19 mouse cellular contexts compared by ENCODE assay signal in genomic region chr11:97463166-97463565, GRCm38 (mm10). TPM values are rescaled to one million over a fixed set of nuclear protein-coding genes. Genes with fewer than 3 reads are reported as not detected.
DNase-seq lines count a peak whose midpoint lies in the region; ATAC-seq and TF ChIP-seq lines count a peak whose summit lies in the region.
"Had no signal": no experiment of that assay in that cellular context is flagged by ENCODE, and none has a peak within 500 bp of the region (broad histone marks: within the 10 kb centered on the region; RNA-seq: fewer than 3 reads in every experiment).

No protein-coding gene starts in this region.

- 0 out of 2 replicates have a peak overlapping the region, but pooled peaks have one; percentile 8 for H3K9ac ChIP-seq in forebrain, embryonic 14.5 days (ENCODE audit: low read length)
- H3K9ac ChIP-seq in forebrain, embryonic 15.5 days (replicated peaks): no peak overlapping the region
- peak overlapping the region; percentile 15; the same call in 1 of the 2 replicates for H3K9ac ChIP-seq in hindbrain, embryonic 11.5 days (ENCODE audit: low read depth, low read length)
- no peak overlapping the region for H3K9ac ChIP-seq in hindbrain, embryonic 13.5 days
- H3K9ac ChIP-seq in ES-Bruce4 (ENCODE audit: low read depth, poor library complexity, severe bottlenecking): peak overlapping the region; percentile 53
- no peak overlapping the region for H3K9ac ChIP-seq in kidney, embryonic 15.5 days
- H3K9ac ChIP-seq: embryonic facial prominence, embryonic 12.5 days; forebrain, postnatal 0 days; heart, embryonic 13.5 days had no signal

- no peak for ATAC-seq in forebrain, embryonic 14.5 days
- no peak for ATAC-seq in forebrain, embryonic 15.5 days (replicated peaks)
- ATAC-seq in hindbrain, embryonic 11.5 days (ENCODE audit: low FRiP score): no peak
- ATAC-seq in hindbrain, embryonic 13.5 days (ENCODE audit: low FRiP score): no peak
- no peak for ATAC-seq in kidney, embryonic 15.5 days (replicated peaks; ENCODE audit: low FRiP score)
- ATAC-seq: activated CD4-positive, CD25-positive, alpha-beta regulatory T cell, adult 4 months; forebrain, postnatal 0 days; hindbrain, postnatal 0 days had no signal

- no peak overlapping the region for H3K4me3 ChIP-seq in forebrain, embryonic 14.5 days (ENCODE audit: low read depth, low read length)
- H3K4me3 ChIP-seq in forebrain, embryonic 15.5 days: no peak overlapping the region
- no peak overlapping the region for H3K4me3 ChIP-seq in hindbrain, embryonic 11.5 days (ENCODE audit: low read depth, low read length)
- no peak overlapping the region for H3K4me3 ChIP-seq in hindbrain, embryonic 13.5 days
- H3K4me3 ChIP-seq in ES-Bruce4 (ENCODE audit: low read depth, low read length): peak overlapping the region; percentile 70
- H3K4me3 ChIP-seq in embryonic facial prominence, embryonic 10.5 days: 0 out of 2 replicates have a peak overlapping the region, but pooled peaks have one; percentile 6
- no peak overlapping the region for H3K4me3 ChIP-seq in kidney, embryonic 15.5 days (replicated peaks)
- H3K4me3 ChIP-seq: embryonic facial prominence, embryonic 12.5 days; heart, embryonic 13.5 days had no signal

- no peak overlapping the region for H3K27ac ChIP-seq in forebrain, embryonic 14.5 days (ENCODE audit: low read depth, low read length)
- no peak overlapping the region for H3K27ac ChIP-seq in forebrain, embryonic 15.5 days (replicated peaks)
- no peak overlapping the region for H3K27ac ChIP-seq in hindbrain, embryonic 11.5 days (ENCODE audit: low read depth, low read length)
- no peak overlapping the region for H3K27ac ChIP-seq in hindbrain, embryonic 13.5 days
- no peak overlapping the region for H3K27ac ChIP-seq in ES-Bruce4 (ENCODE audit: insufficient read depth, low read length)
- no peak overlapping the region for H3K27ac ChIP-seq in embryonic facial prominence, embryonic 10.5 days (replicated peaks)
- no peak overlapping the region for H3K27ac ChIP-seq in kidney, embryonic 15.5 days
- H3K27ac ChIP-seq: embryonic facial prominence, embryonic 12.5 days; heart, embryonic 13.5 days; hindbrain, postnatal 0 days had no signal

- no peaks in the 10 kb centered on the region for H3K27me3 ChIP-seq in forebrain, embryonic 14.5 days (replicated peaks; ENCODE audit: control insufficient read depth, insufficient read depth, low read length)
- 0 out of 2 replicates have a peak, but pooled peaks cover 5% of the 10 kb centered on the region for H3K27me3 ChIP-seq in forebrain, embryonic 15.5 days
- H3K27me3 ChIP-seq in hindbrain, embryonic 11.5 days (ENCODE audit: control insufficient read depth, insufficient read depth, low read length): peaks cover 10% of the 10 kb centered on the region; the same call in 1 of the 2 replicates
- H3K27me3 ChIP-seq in hindbrain, embryonic 13.5 days: peaks cover 31% of the 10 kb centered on the region; the same call in 1 of the 2 replicates
- H3K27me3 ChIP-seq in ES-Bruce4 (ENCODE audit: control insufficient read depth, insufficient read depth, low read length, poor library complexity, severe bottlenecking): no peaks in the 10 kb centered on the region
- peaks cover 35% of the 10 kb centered on the region for H3K27me3 ChIP-seq in embryonic facial prominence, embryonic 10.5 days (replicated peaks; ENCODE audit: low read depth, poor library complexity, severe bottlenecking)
- no peaks in the 10 kb centered on the region for H3K27me3 ChIP-seq in kidney, embryonic 15.5 days
- H3K27me3 ChIP-seq: CH12.LX; heart, embryonic 13.5 days had no signal

- no peak for TF ChIP-seq POLR2A in ES-Bruce4 (IDR thresholded peaks at IDR 0.05; ENCODE audit: insufficient read depth, low read length)

- H3K9me3 ChIP-seq in forebrain, embryonic 14.5 days (replicated peaks; ENCODE audit: control insufficient read depth, low read length): no peaks in the 10 kb centered on the region
- H3K9me3 ChIP-seq in forebrain, embryonic 15.5 days: no peaks in the 10 kb centered on the region
- H3K9me3 ChIP-seq in hindbrain, embryonic 11.5 days (ENCODE audit: control insufficient read depth, low read length): no peaks in the 10 kb centered on the region
- no peaks in the 10 kb centered on the region for H3K9me3 ChIP-seq in hindbrain, embryonic 13.5 days
- H3K9me3 ChIP-seq in ES-Bruce4 (replicated peaks; ENCODE audit: control insufficient read depth, insufficient read depth, low read length, poor library complexity, severe bottlenecking): no peaks in the 10 kb centered on the region
- H3K9me3 ChIP-seq in embryonic facial prominence, embryonic 10.5 days: no peaks in the 10 kb centered on the region
- H3K9me3 ChIP-seq in kidney, embryonic 15.5 days (replicated peaks): no peaks in the 10 kb centered on the region
- H3K9me3 ChIP-seq: embryonic facial prominence, embryonic 12.5 days; heart, embryonic 13.5 days had no signal

- no peak for TF ChIP-seq EP300 in ES-Bruce4 (IDR thresholded peaks at IDR 0.05; ENCODE audit: insufficient read depth, low read depth, low read length)

- no peaks in the 10 kb centered on the region for H3K4me1 ChIP-seq in forebrain, embryonic 14.5 days (ENCODE audit: control insufficient read depth, insufficient read depth, low read length)
- H3K4me1 ChIP-seq in forebrain, embryonic 15.5 days: no peaks in the 10 kb centered on the region
- H3K4me1 ChIP-seq in hindbrain, embryonic 11.5 days (replicated peaks; ENCODE audit: control insufficient read depth, insufficient read depth, low read length): no peaks in the 10 kb centered on the region
- peaks cover 4% of the 10 kb centered on the region; the same call in 1 of the 2 replicates for H3K4me1 ChIP-seq in hindbrain, embryonic 13.5 days (replicated peaks)
- H3K4me1 ChIP-seq in ES-Bruce4 (ENCODE audit: control insufficient read depth, insufficient read depth, low read length): no peaks in the 10 kb centered on the region
- peaks cover 9% of the 10 kb centered on the region; the same call in 1 of the 2 replicates for H3K4me1 ChIP-seq in embryonic facial prominence, embryonic 10.5 days
- no peaks in the 10 kb centered on the region; the same call in 1 of the 2 replicates for H3K4me1 ChIP-seq in kidney, embryonic 15.5 days

- no peak overlapping the region for H3K4me2 ChIP-seq in forebrain, embryonic 14.5 days (ENCODE audit: low read length)
- no peak overlapping the region for H3K4me2 ChIP-seq in forebrain, embryonic 15.5 days (replicated peaks)
- no peak overlapping the region for H3K4me2 ChIP-seq in hindbrain, embryonic 11.5 days (replicated peaks; ENCODE audit: low read depth, low read length)
- H3K4me2 ChIP-seq in hindbrain, embryonic 13.5 days: no peak overlapping the region
- no peak overlapping the region for H3K4me2 ChIP-seq in kidney, embryonic 15.5 days
- H3K4me2 ChIP-seq: embryonic facial prominence, embryonic 12.5 days; heart, embryonic 13.5 days had no signal

- no peak for DNase-seq in forebrain, embryonic 14.5 days (ENCODE audit: low spot score)
- no peak for DNase-seq in hindbrain, embryonic 11.5 days (ENCODE audit: low spot score)
- no peak for DNase-seq in embryonic facial prominence, embryonic 10.5 days (ENCODE audit: low spot score)
- DNase-seq: adrenal gland, postnatal 25 days; cerebellum, adult 2 months; cerebellum, postnatal 10 days; embryo, embryonic 11 days; forebrain, postnatal 0 days; gastrocnemius, postnatal 14 days; kidney, adult 18-20 months had no signal

- WGBS in forebrain, embryonic 14.5 days: 29% methylated on average over 33 of the region's 33 CpGs
- WGBS in forebrain, embryonic 15.5 days: 30% methylated on average over 33 of the region's 33 CpGs
- 32% methylated on average over 33 of the region's 33 CpGs for WGBS in hindbrain, embryonic 11.5 days
- 27% methylated on average over 33 of the region's 33 CpGs for WGBS in hindbrain, embryonic 13.5 days
- WGBS in embryonic facial prominence, embryonic 10.5 days: 48% methylated on average over 33 of the region's 33 CpGs
- 59% methylated on average over 33 of the region's 33 CpGs for WGBS in kidney, embryonic 15.5 days

- no peak for TF ChIP-seq CTCF in ES-Bruce4 (IDR thresholded peaks at IDR 0.05; ENCODE audit: low read depth, low read length)

- H3K36me3 ChIP-seq in forebrain, embryonic 14.5 days (ENCODE audit: control insufficient read depth, insufficient read depth, low read length): peaks cover 66% of the 10 kb centered on the region
- H3K36me3 ChIP-seq in forebrain, embryonic 15.5 days: peaks cover 39% of the 10 kb centered on the region
- no peaks in the 10 kb centered on the region for H3K36me3 ChIP-seq in hindbrain, embryonic 11.5 days (ENCODE audit: control insufficient read depth, insufficient read depth, low read length)
- peaks cover 95% of the 10 kb centered on the region for H3K36me3 ChIP-seq in hindbrain, embryonic 13.5 days
- peaks cover 31% of the 10 kb centered on the region for H3K36me3 ChIP-seq in ES-Bruce4 (ENCODE audit: control insufficient read depth, insufficient read depth, low read length, poor library complexity, severe bottlenecking)
- peaks cover 96% of the 10 kb centered on the region for H3K36me3 ChIP-seq in embryonic facial prominence, embryonic 10.5 days (replicated peaks)
- H3K36me3 ChIP-seq in kidney, embryonic 15.5 days: peaks cover 92% of the 10 kb centered on the region

RNA-seq across cellular contexts. Expression of gene 4933428G20Rik, which starts 37.0 kb away (rescaled TPM):
- 0.40 TPM in 1 of 2 replicates, not detected in the other for polyA plus RNA-seq in forebrain, embryonic 14.5 days (2014; fragmentation: Nextera tagmentation; extraction: Ambion mirVana)
- 1.0 and 1.1 TPM in 2 replicates for polyA plus RNA-seq in forebrain, embryonic 15.5 days (2015; fragmentation: Nextera tagmentation; extraction: Ambion mirVana)
- polyA plus RNA-seq in hindbrain, embryonic 11.5 days (2014; fragmentation: Nextera tagmentation; extraction: Ambion mirVana): 0.20 TPM in 1 of 2 replicates, not detected in the other
- polyA plus RNA-seq in hindbrain, embryonic 13.5 days (2015; fragmentation: Nextera tagmentation; extraction: Ambion mirVana): 0.96 and 1.2 TPM in 2 replicates
- polyA plus RNA-seq in ES-Bruce4 (2011; ENCODE audit: insufficient read depth, insufficient read length, low read depth, missing spikeins): not detected in 2 replicates
- polyA plus RNA-seq in embryonic facial prominence, embryonic 10.5 days (2016; fragmentation: Nextera tagmentation; extraction: Ambion mirVana): 0.35 and 0.54 TPM in 2 replicates
- 0.49 and 0.84 TPM in 2 replicates for polyA plus RNA-seq in kidney, embryonic 15.5 days (2015; fragmentation: Nextera tagmentation; extraction: Ambion mirVana)
- polyA plus RNA-seq: activated CD4-positive, CD25-positive, alpha-beta regulatory T cell, adult 4 months; cerebellum, adult 2 months had no signal

RNA-seq across cellular contexts. Expression of gene Arhgap23, which starts 47.8 kb away (rescaled TPM):
- polyA plus RNA-seq in forebrain, embryonic 14.5 days (2014; fragmentation: Nextera tagmentation; extraction: Ambion mirVana): 5.4 and 6.3 TPM in 2 replicates
- polyA plus RNA-seq in forebrain, embryonic 15.5 days (2015; fragmentation: Nextera tagmentation; extraction: Ambion mirVana): 7.1 and 8.4 TPM in 2 replicates
- polyA plus RNA-seq in hindbrain, embryonic 11.5 days (2014; fragmentation: Nextera tagmentation; extraction: Ambion mirVana): 3.5 TPM in 2 replicates
- polyA plus RNA-seq in hindbrain, embryonic 13.5 days (2015; fragmentation: Nextera tagmentation; extraction: Ambion mirVana): 6.6 and 6.7 TPM in 2 replicates
- 30.3 and 32.5 TPM in 2 replicates for polyA plus RNA-seq in ES-Bruce4 (2011; ENCODE audit: insufficient read depth, insufficient read length, low read depth, missing spikeins)
- polyA plus RNA-seq in embryonic facial prominence, embryonic 10.5 days (2016; fragmentation: Nextera tagmentation; extraction: Ambion mirVana): 2.4 TPM in 2 replicates
- polyA plus RNA-seq in kidney, embryonic 15.5 days (2015; fragmentation: Nextera tagmentation; extraction: Ambion mirVana): 4.6 and 5.9 TPM in 2 replicates
- polyA plus RNA-seq: activated CD4-positive, CD25-positive, alpha-beta regulatory T cell, adult 4 months had no signal

Comparison
In these comparisons a context has a peak if more than half of its experiments do, and no peak if none do; other contexts are left out.
1. H3K9ac ChIP-seq: peak in forebrain, embryonic 14.5 days (single experiment), hindbrain, embryonic 11.5 days (single experiment) and ES-Bruce4 (single experiment); none in forebrain, embryonic 15.5 days (single experiment), hindbrain, embryonic 13.5 days (single experiment) and kidney, embryonic 15.5 days (single experiment).
2. H3K4me3 ChIP-seq: peak in ES-Bruce4 (single experiment) and embryonic facial prominence, embryonic 10.5 days (single experiment); none in forebrain, embryonic 14.5 days (single experiment), forebrain, embryonic 15.5 days (single experiment), hindbrain, embryonic 11.5 days (single experiment), hindbrain, embryonic 13.5 days (single experiment) and kidney, embryonic 15.5 days (single experiment).